ENCODE assay signal across 24 mouse cellular contexts in genomic region chr3:96814342-96814741, GRCm38 (mm10). TPM values are rescaled to one million over a fixed set of nuclear protein-coding genes. Genes with fewer than 3 reads are reported as not detected.
DNase-seq lines count a peak whose midpoint lies in the region; ATAC-seq lines count a peak whose summit lies in the region.
"Had no signal": no experiment of that assay in that cellular context is flagged by ENCODE, and none has a peak within 500 bp of the region (broad histone marks: within the 10 kb centered on the region; RNA-seq: fewer than 3 reads in every experiment).

No protein-coding gene starts in this region.

- peaks cover 5% of the 10 kb centered on the region; the same call in 1 of the 2 replicates for H3K27me3 ChIP-seq in heart, embryonic 15.5 days
- peaks cover 2% of the 10 kb centered on the region; the same call in 1 of the 2 replicates for H3K27me3 ChIP-seq in heart, embryonic 11.5 days (ENCODE audit: control insufficient read depth, insufficient read depth, low read length)
- H3K27me3 ChIP-seq in forebrain, embryonic 16.5 days (replicated peaks; ENCODE audit: control insufficient read depth, insufficient read depth, low read length): no peaks in the 10 kb centered on the region
- H3K27me3 ChIP-seq: neural tube, embryonic 12.5 days had no signal

- peaks cover 13% of the 10 kb centered on the region for H3K4me1 ChIP-seq in heart, embryonic 15.5 days (replicated peaks)
- H3K4me1 ChIP-seq in heart, embryonic 11.5 days (ENCODE audit: control insufficient read depth, insufficient read depth, low read length): peaks cover 8% of the 10 kb centered on the region
- H3K4me1 ChIP-seq in forebrain, embryonic 16.5 days (replicated peaks; ENCODE audit: control insufficient read depth, insufficient read depth, low read length): no peaks in the 10 kb centered on the region
- H3K4me1 ChIP-seq: neural tube, embryonic 12.5 days had no signal

- H3K36me3 ChIP-seq in heart, embryonic 15.5 days: no peaks in the 10 kb centered on the region
- no peaks in the 10 kb centered on the region for H3K36me3 ChIP-seq in heart, embryonic 11.5 days (ENCODE audit: control insufficient read depth, insufficient read depth, low read length)
- H3K36me3 ChIP-seq in forebrain, embryonic 16.5 days (ENCODE audit: control insufficient read depth, insufficient read depth): no peaks in the 10 kb centered on the region
- H3K36me3 ChIP-seq: hindbrain, embryonic 10.5 days; limb, embryonic 13.5 days; lung, embryonic 15.5 days; midbrain, embryonic 10.5 days; neural tube, embryonic 12.5 days had no signal

- peak; percentile 65 for DNase-seq in T-cell, adult 2 months (ENCODE audit: low spot score)
- DNase-seq in naive thymus-derived CD4-positive, alpha-beta T cell, adult 2 months (ENCODE audit: low read depth): peak; percentile 65
- DNase-seq in thymus, postnatal 14 days: peak; percentile 79
- no peak for DNase-seq in layer of hippocampus, postnatal 14 days (ENCODE audit: low spot score in 2 of 2)
- DNase-seq in kidney, adult 18-20 months: no peak
- DNase-seq: adrenal gland, postnatal 14 days; cerebellum, adult 18-20 months; cerebellum, postnatal 36 days; gastrocnemius, postnatal 10 days; heart, adult 18-20 months; layer of hippocampus, adult 9-11 months had no signal

- peak overlapping the region; percentile 55; the same call in 1 of the 2 replicates for H3K4me2 ChIP-seq in heart, embryonic 15.5 days
- no peak overlapping the region for H3K4me2 ChIP-seq in heart, embryonic 11.5 days
- H3K4me2 ChIP-seq in forebrain, embryonic 16.5 days (ENCODE audit: low read length): no peak overlapping the region
- H3K4me2 ChIP-seq: limb, embryonic 13.5 days; neural tube, embryonic 12.5 days had no signal

- WGBS in heart, embryonic 15.5 days: 57% methylated on average over 6 of the region's 6 CpGs
- WGBS in heart, embryonic 11.5 days (ENCODE audit: insufficient replicate concordance): 34% methylated on average over 6 of the region's 6 CpGs
- 67% methylated on average over 6 of the region's 6 CpGs for WGBS in forebrain, embryonic 16.5 days

- no peak for ATAC-seq in heart, embryonic 15.5 days (replicated peaks; ENCODE audit: insufficient number of reproducible peaks, insufficient read depth, low FRiP score, low read depth)
- ATAC-seq in heart, embryonic 11.5 days (replicated peaks; ENCODE audit: insufficient number of reproducible peaks, low FRiP score, low TSS enrichment): no peak
- no peak for ATAC-seq in forebrain, embryonic 16.5 days

- H3K9ac ChIP-seq in heart, embryonic 15.5 days: no peak overlapping the region
- H3K9ac ChIP-seq in heart, embryonic 11.5 days (ENCODE audit: low read depth, low read length): no peak overlapping the region
- H3K9ac ChIP-seq in forebrain, embryonic 16.5 days (replicated peaks; ENCODE audit: low read depth, low read length): no peak overlapping the region
- H3K9ac ChIP-seq: limb, embryonic 13.5 days; liver, embryonic 14.5 days; lung, embryonic 15.5 days; neural tube, embryonic 12.5 days had no signal

- H3K27ac ChIP-seq in heart, embryonic 15.5 days: no peak overlapping the region
- H3K27ac ChIP-seq in heart, embryonic 11.5 days (ENCODE audit: low read depth, low read length): no peak overlapping the region
- no peak overlapping the region for H3K27ac ChIP-seq in forebrain, embryonic 16.5 days (ENCODE audit: low read length)
- H3K27ac ChIP-seq: hindbrain, embryonic 10.5 days; limb, embryonic 13.5 days; liver, embryonic 14.5 days; lung, embryonic 15.5 days; midbrain, embryonic 10.5 days; neural tube, embryonic 12.5 days; stomach, postnatal 0 days had no signal

- H3K4me3 ChIP-seq in heart, embryonic 15.5 days: no peak overlapping the region
- H3K4me3 ChIP-seq in heart, embryonic 11.5 days (ENCODE audit: low read depth, low read length): no peak overlapping the region
- no peak overlapping the region for H3K4me3 ChIP-seq in forebrain, embryonic 16.5 days (replicated peaks; ENCODE audit: low read length)
- H3K4me3 ChIP-seq: hindbrain, embryonic 10.5 days; limb, embryonic 13.5 days; lung, embryonic 15.5 days; midbrain, embryonic 10.5 days; neural tube, embryonic 12.5 days had no signal

- H3K9me3 ChIP-seq in heart, embryonic 15.5 days (replicated peaks): no peaks in the 10 kb centered on the region
- H3K9me3 ChIP-seq in heart, embryonic 11.5 days (replicated peaks; ENCODE audit: control insufficient read depth, low read length): no peaks in the 10 kb centered on the region
- H3K9me3 ChIP-seq in forebrain, embryonic 16.5 days (ENCODE audit: control insufficient read depth, low read length): no peaks in the 10 kb centered on the region
- H3K9me3 ChIP-seq: limb, embryonic 13.5 days; lung, embryonic 15.5 days; midbrain, embryonic 10.5 days; neural tube, embryonic 12.5 days had no signal

RNA-seq across cellular contexts. Expression of gene Pdzk1, which starts 14.7 kb away (rescaled TPM):
- polyA plus RNA-seq in heart, embryonic 15.5 days (2015; fragmentation: Nextera tagmentation; extraction: Ambion mirVana): 0.38 TPM in 1 of 2 replicates, not detected in the other
- polyA plus RNA-seq in heart, embryonic 11.5 days (2014; fragmentation: Nextera tagmentation; extraction: Ambion mirVana): 0.10 TPM in 1 of 2 replicates, not detected in the other
- total RNA-seq in layer of hippocampus, postnatal 14 days (2021): under 1 TPM; 0.29 to 0.58 TPM
- 0.11 and 0.20 TPM in 2 replicates for polyA plus RNA-seq in forebrain, embryonic 16.5 days (2015; fragmentation: Nextera tagmentation; extraction: Ambion mirVana)
- total RNA-seq: gastrocnemius, postnatal 10 days; heart, adult 18-20 months; left cerebral cortex, postnatal 10 days had no signal
- polyA plus RNA-seq: forebrain, embryonic 11.5 days; limb, embryonic 13.5 days; neural tube, embryonic 12.5 days had no signal

RNA-seq across cellular contexts. Expression of gene Cd160, which starts 14.8 kb away (rescaled TPM):
- polyA plus RNA-seq in heart, embryonic 15.5 days (2015; fragmentation: Nextera tagmentation; extraction: Ambion mirVana): 0.60 and 4.0 TPM in 2 replicates
- polyA plus RNA-seq in heart, embryonic 11.5 days (2014; fragmentation: Nextera tagmentation; extraction: Ambion mirVana): 0.14 TPM in 1 of 2 replicates, not detected in the other
- total RNA-seq in layer of hippocampus, postnatal 14 days (2021): not detected
- polyA plus RNA-seq in forebrain, embryonic 16.5 days (2015; fragmentation: Nextera tagmentation; extraction: Ambion mirVana): 0.08 and 0.22 TPM in 2 replicates
- total RNA-seq: adrenal gland, postnatal 14 days; gastrocnemius, postnatal 10 days; heart, adult 18-20 months; left cerebral cortex, postnatal 10 days had no signal
- polyA plus RNA-seq: forebrain, embryonic 11.5 days; heart, postnatal 0 days had no signal

Comparison
In these comparisons a context has a peak if more than half of its experiments do, and no peak if none do; other contexts are left out.
1. DNase-seq: peak in T-cell, adult 2 months (single experiment), naive thymus-derived CD4-positive, alpha-beta T cell, adult 2 months (single experiment) and thymus, postnatal 14 days (single experiment); none in layer of hippocampus, postnatal 14 days (0 of 2) and kidney, adult 18-20 months (single experiment).